Mouse (Mus musculus) neural tube, embryonic 15.5 days (tissue): ENCODE measurements at regions not wholly inside any gene's neighbourhood (a gene's known extent, or its start where the extent isn't known, plus 50 kb on each side); places are given as distances from the start of the nearest gene placed in this dataset.
A peak's percentile ranks its signal among the peaks of the same experiment; 100 is the strongest.

ENCODE experiments used
- ATAC-seq: fragments of 200-750 bp; cut with Nextera tagmentation; 2 replicates; pipeline ENCODE4 v1.8.0; 2017; ENCODE audit warnings: mild to moderate bottlenecking, moderate TSS enrichment, moderate library complexity; ENCODE audit not compliant: low FRiP score
- H3K27ac ChIP-seq: fragments of 300-500 bp; sonication (generic); replicated peaks from 2 replicates; pipeline ENCODE4 v1.5.1; 2015; ENCODE audit warnings: mild to moderate bottlenecking, inconsistent platforms
- H3K27me3 ChIP-seq: fragments of 300-500 bp; sonication (generic); replicated peaks from 2 replicates; pipeline ENCODE4 v1.6.1; 2015; ENCODE audit warnings: inconsistent platforms
- H3K36me3 ChIP-seq: fragments of 300-500 bp; sonication (generic); 2 replicates; pipeline ENCODE4 v1.6.1; 2015; ENCODE audit warnings: inconsistent platforms
- H3K4me1 ChIP-seq: fragments of 300-500 bp; sonication (generic); 2 replicates; pipeline ENCODE4 v1.6.1; 2015; ENCODE audit warnings: inconsistent platforms
- H3K4me2 ChIP-seq: fragments of 300-500 bp; sonication (generic); 2 replicates; pipeline ENCODE4 v1.6.1; 2015; ENCODE audit warnings: inconsistent platforms, mild to moderate bottlenecking, moderate library complexity
- H3K4me3 ChIP-seq: fragments of 300-500 bp; sonication (generic); replicated peaks from 2 replicates; pipeline ENCODE4 v1.5.1; 2015; ENCODE audit warnings: mild to moderate bottlenecking, inconsistent platforms
- H3K9ac ChIP-seq: fragments of 300-500 bp; sonication (generic); replicated peaks from 2 replicates; pipeline ENCODE4 v1.6.1; 2015; ENCODE audit warnings: mild to moderate bottlenecking, inconsistent platforms
- H3K9me3 ChIP-seq: fragments of 300-500 bp; sonication (generic); replicated peaks from 2 replicates; pipeline ENCODE4 v1.6.1; 2016; ENCODE audit warnings: inconsistent platforms
- WGBS: fragments of 180-500 bp; shearing (Covaris S2); methylation state at CpG from one replicate; pipeline ENCODE4 v1.1.7; 2015; ENCODE audit warnings: mixed read lengths; 5-methylcytosine and 5-hydroxymethylcytosine counted together

- Histone ChIP-seq H3K36me3 (no peaks in the 10 kb centered on the region), H3K9me3 (no peaks in the 10 kb centered on the region), H3K4me3 (no peak overlapping the region), H3K4me2 (no peak overlapping the region), H3K9ac (no peak overlapping the region), H3K4me1 (peaks cover 4% of the 10 kb centered on the region; the same call in 1 of the 2 replicates), H3K27me3 (no peaks in the 10 kb centered on the region), H3K27ac (no peak overlapping the region)
- no peak for ATAC-seq
- WGBS: 61% methylated on average over 8 of the region's 8 CpGs
Observed at GRCm38 (mm10) chr16:30761201-30761710, 161.7 kb downstream of the Fam43a start.

GRCm38 (mm10) chr16:30762898-30763595 lies 163.5 kb downstream of the Fam43a start:
- 69% methylated on average over 14 of the region's 14 CpGs for WGBS
- no peak for ATAC-seq
- Histone ChIP-seq H3K9ac (no peak overlapping the region), H3K4me3 (no peak overlapping the region), H3K27ac (no peak overlapping the region), H3K27me3 (no peaks in the 10 kb centered on the region), H3K4me2 (no peak overlapping the region), H3K4me1 (peaks cover 4% of the 10 kb centered on the region; the same call in 1 of the 2 replicates), H3K9me3 (no peaks in the 10 kb centered on the region), H3K36me3 (no peaks in the 10 kb centered on the region)

GRCm38 (mm10) chr16:30765591-30765990 lies 166.1 kb downstream of the Fam43a start:
- no peaks in the 10 kb centered on the region for H3K9me3 ChIP-seq
- H3K27me3 ChIP-seq: no peaks in the 10 kb centered on the region
- H3K4me1 ChIP-seq: peaks cover 4% of the 10 kb centered on the region; the same call in 1 of the 2 replicates
- no peak overlapping the region for H3K4me3 ChIP-seq
- H3K4me2 ChIP-seq: no peak overlapping the region
- H3K36me3 ChIP-seq: no peaks in the 10 kb centered on the region
- no peak overlapping the region for H3K9ac ChIP-seq
- H3K27ac ChIP-seq: no peak overlapping the region
- WGBS: 92% methylated on average over 4 of the region's 4 CpGs
- no peak for ATAC-seq

- Histone ChIP-seq H3K36me3 (no peaks in the 10 kb centered on the region), H3K4me3 (no peak overlapping the region), H3K9me3 (no peaks in the 10 kb centered on the region), H3K4me2 (no peak overlapping the region), H3K9ac (no peak overlapping the region), H3K27ac (no peak overlapping the region), H3K27me3 (no peaks in the 10 kb centered on the region), H3K4me1 (no peaks in the 10 kb centered on the region)
- 25% methylated on average over 5 of the region's 5 CpGs for WGBS
- no peak for ATAC-seq
Observed at GRCm38 (mm10) chr16:30769007-30769442, 169.5 kb downstream of the Fam43a start.

- Histone ChIP-seq H3K9ac (no peak overlapping the region), H3K27me3 (no peaks in the 10 kb centered on the region), H3K4me3 (no peak overlapping the region), H3K4me1 (peaks cover 2% of the 10 kb centered on the region; the same call in 1 of the 2 replicates), H3K27ac (no peak overlapping the region), H3K36me3 (no peaks in the 10 kb centered on the region), H3K4me2 (no peak overlapping the region), H3K9me3 (no peaks in the 10 kb centered on the region)
- no peak for ATAC-seq
- WGBS: 58% methylated on average over 11 of the region's 11 CpGs
Observed at GRCm38 (mm10) chr16:30769467-30769866, 169.9 kb downstream of the Fam43a start.

- Histone ChIP-seq H3K4me3 (no peak overlapping the region), H3K27me3 (no peaks in the 10 kb centered on the region), H3K27ac (no peak overlapping the region), H3K36me3 (no peaks in the 10 kb centered on the region), H3K4me2 (no peak overlapping the region), H3K9me3 (no peaks in the 10 kb centered on the region), H3K9ac (no peak overlapping the region), H3K4me1 (peaks cover 24% of the 10 kb centered on the region)
- ATAC-seq: no peak
- WGBS: 74% methylated on average over 3 of the region's 3 CpGs
Observed at GRCm38 (mm10) chr16:30772802-30773201, 173.3 kb downstream of the Fam43a start.

- no peak overlapping the region for H3K9ac ChIP-seq
- H3K36me3 ChIP-seq: no peaks in the 10 kb centered on the region
- 38% methylated on average over 14 of the region's 14 CpGs for WGBS
- H3K4me3 ChIP-seq: no peak overlapping the region
- no peak overlapping the region for H3K4me2 ChIP-seq
- 0 out of 2 replicates have a peak, but pooled peaks have one; percentile 51 for ATAC-seq
- no peaks in the 10 kb centered on the region for H3K27me3 ChIP-seq
- H3K9me3 ChIP-seq: no peaks in the 10 kb centered on the region
- H3K4me1 ChIP-seq: peaks cover 24% of the 10 kb centered on the region
- peak overlapping the region; percentile 5; the same call in 1 of the 2 replicates for H3K27ac ChIP-seq
Observed at GRCm38 (mm10) chr16:30774951-30775661, 175.6 kb downstream of the Fam43a start.

GRCm38 (mm10) chr16:30775740-30776700 lies 176.5 kb downstream of the Fam43a start:
- Histone ChIP-seq H3K4me3 (no peak overlapping the region), H3K9ac (no peak overlapping the region), H3K4me1 (peaks cover 24% of the 10 kb centered on the region), H3K36me3 (no peaks in the 10 kb centered on the region), H3K27me3 (no peaks in the 10 kb centered on the region), H3K9me3 (no peaks in the 10 kb centered on the region), H3K4me2 (no peak overlapping the region), H3K27ac (no peak overlapping the region)
- ATAC-seq: peak; percentile 69
- 36% methylated on average over 21 of the region's 21 CpGs for WGBS

GRCm38 (mm10) chr16:30777416-30777815 lies 177.9 kb downstream of the Fam43a start:
- H3K27me3 ChIP-seq: no peaks in the 10 kb centered on the region
- no peak for ATAC-seq
- no peaks in the 10 kb centered on the region for H3K36me3 ChIP-seq
- no peaks in the 10 kb centered on the region for H3K9me3 ChIP-seq
- 85% methylated on average over 6 of the region's 6 CpGs for WGBS
- no peak overlapping the region for H3K27ac ChIP-seq
- no peak overlapping the region for H3K4me2 ChIP-seq
- H3K9ac ChIP-seq: no peak overlapping the region
- H3K4me3 ChIP-seq: no peak overlapping the region
- H3K4me1 ChIP-seq: peaks cover 24% of the 10 kb centered on the region

- ATAC-seq: no peak
- Histone ChIP-seq H3K9me3 (no peaks in the 10 kb centered on the region), H3K4me1 (peaks cover 24% of the 10 kb centered on the region), H3K36me3 (no peaks in the 10 kb centered on the region), H3K27ac (no peak overlapping the region), H3K4me2 (no peak overlapping the region), H3K4me3 (no peak overlapping the region), H3K27me3 (no peaks in the 10 kb centered on the region), H3K9ac (no peak overlapping the region)
- 67% methylated on average over 7 of the region's 7 CpGs for WGBS
Observed at GRCm38 (mm10) chr16:30778078-30778477, 178.6 kb downstream of the Fam43a start.

GRCm38 (mm10) chr16:30778945-30779344 lies 179.4 kb downstream of the Fam43a start:
- H3K4me1 ChIP-seq: peaks cover 24% of the 10 kb centered on the region
- H3K27me3 ChIP-seq: no peaks in the 10 kb centered on the region
- WGBS: 81% methylated on average over 5 of the region's 5 CpGs
- no peaks in the 10 kb centered on the region for H3K9me3 ChIP-seq
- no peak overlapping the region for H3K4me2 ChIP-seq
- H3K9ac ChIP-seq: no peak overlapping the region
- ATAC-seq: no peak
- no peaks in the 10 kb centered on the region for H3K36me3 ChIP-seq
- H3K4me3 ChIP-seq: no peak overlapping the region
- H3K27ac ChIP-seq: no peak overlapping the region
